Mouse (Mus musculus) right cerebral cortex, adult 18-20 months (tissue): ENCODE data around the gene Pdzrn4.

Experiments
- DNase-seq: peaks from one replicate; pipeline ENCODE4 v3.0.0; 2022; ENCODE audit warnings: mixed read lengths

The Pdzrn4 gene

DNA sequence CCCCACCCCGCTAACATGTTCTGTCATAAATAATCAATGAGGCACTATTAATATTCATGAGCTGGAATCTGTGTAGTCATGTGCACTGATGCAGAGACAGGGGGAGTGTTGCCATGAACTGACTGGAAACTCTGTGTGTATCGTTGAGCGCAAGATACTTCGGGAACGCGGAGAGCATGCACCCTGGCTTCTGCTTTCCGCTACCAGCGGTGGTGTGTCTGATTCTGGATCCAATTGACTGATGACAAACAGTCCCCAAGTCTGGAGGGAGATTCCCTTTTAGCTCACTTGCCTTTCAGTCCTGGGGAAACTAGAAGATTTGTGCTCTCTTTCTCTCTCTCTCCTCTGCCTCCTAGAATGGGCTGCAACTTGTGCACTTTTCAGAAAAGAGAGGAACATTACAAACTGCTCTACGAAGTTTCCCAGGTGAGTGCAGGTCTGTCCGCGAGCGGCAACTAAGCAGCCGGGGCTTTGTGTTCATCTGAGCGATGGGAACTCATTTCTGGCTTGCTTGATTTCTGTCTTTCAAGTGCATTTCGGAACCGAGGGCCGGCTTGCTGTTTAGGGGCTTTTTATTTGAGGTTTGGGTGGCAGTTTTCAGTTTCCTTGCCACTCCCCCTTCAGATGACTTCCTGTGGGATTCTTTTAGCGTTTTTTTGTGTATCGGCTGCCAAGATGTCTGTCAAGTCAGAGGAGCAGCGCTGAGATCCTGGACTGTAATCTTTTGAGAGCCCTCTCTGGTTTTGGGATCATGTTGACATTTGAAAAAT is 200.5 kb downstream of the Pdzrn4 start:
- peak; percentile 28 for DNase-seq

DNA sequence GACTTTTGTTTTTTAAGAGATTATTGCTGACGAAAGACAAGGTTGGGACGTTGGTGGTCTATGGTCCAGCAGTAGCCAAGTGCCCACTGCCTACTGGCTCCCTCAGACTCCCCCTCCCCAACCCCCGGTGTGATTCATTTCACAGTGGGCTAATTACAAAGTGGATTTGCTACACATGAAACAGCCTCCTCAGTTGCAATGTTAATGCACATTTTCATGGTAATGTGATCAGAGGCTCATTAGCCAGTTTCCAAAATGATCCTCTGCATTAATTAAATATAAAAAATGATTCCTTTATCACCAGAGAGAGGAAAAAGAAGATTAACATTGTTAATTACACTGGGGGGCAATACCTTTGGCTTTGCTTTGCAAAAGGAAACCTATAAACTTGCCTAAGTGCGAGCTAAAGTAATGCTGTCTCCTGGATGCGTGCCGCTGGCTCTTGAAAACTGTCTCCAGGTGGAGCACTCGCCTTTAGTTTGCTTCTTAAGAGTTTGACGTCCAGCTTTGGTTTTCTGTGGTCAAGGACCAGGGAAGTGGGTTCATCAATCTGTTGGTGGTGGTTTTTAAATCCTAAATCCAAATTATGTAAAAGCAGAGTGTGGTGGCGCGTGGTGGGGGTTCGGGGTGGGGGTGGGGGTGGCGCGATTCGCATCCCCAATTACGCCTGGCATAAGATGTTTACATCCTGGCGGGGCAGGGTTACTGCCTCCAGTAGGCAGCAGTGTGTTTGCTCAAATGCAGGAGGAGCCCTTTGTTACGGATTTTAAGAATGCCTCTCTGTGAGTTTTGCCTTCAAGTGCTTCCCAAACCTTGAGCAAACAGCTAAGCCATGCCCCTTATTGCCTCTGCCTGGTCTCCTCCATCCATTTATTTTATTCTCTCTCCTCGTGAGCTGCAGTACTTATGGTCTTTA is 202.0 kb downstream of the Pdzrn4 start:
- peak; percentile 34 for DNase-seq

DNA sequence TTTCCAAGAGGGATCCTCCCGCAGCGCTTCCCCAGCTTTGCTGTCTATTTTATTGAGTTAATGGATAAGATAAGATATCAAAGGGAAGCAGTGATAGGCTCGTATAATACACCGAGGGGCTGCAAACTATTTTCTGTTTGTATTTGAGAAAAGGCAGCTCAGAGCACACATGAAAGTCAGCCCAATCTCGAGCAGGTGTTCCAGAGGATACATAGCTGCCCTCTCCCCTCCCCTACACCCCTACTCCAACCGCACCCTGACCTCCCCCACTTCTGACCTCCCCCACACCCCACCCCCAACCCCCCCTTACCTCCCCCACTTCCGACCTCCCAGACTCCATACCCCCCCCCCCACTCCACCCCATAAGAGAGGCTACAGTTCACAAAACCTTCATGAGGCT is 202.7 kb downstream of the Pdzrn4 start:
- no peak for DNase-seq

DNA sequence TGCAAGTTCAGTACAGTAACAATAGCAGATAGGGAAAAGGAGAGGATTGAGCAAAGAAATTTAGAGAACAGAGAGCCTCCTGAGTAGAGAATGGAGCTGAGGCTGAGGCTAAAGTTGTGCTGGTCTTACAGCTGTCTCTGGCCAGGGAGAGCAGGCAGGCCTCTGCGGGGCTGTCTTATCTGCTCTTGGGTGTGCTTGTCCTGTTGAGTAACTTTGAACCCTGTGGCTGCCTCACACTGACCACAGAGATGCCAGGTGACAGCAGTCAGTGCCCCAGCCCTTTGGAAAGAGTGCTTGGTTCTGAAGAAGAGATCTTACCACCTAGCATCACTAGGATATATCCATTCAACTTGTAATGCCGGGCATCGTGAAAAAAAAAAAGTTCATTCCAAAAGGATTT is 214.2 kb downstream of the Pdzrn4 start:
- no peak for DNase-seq

DNA sequence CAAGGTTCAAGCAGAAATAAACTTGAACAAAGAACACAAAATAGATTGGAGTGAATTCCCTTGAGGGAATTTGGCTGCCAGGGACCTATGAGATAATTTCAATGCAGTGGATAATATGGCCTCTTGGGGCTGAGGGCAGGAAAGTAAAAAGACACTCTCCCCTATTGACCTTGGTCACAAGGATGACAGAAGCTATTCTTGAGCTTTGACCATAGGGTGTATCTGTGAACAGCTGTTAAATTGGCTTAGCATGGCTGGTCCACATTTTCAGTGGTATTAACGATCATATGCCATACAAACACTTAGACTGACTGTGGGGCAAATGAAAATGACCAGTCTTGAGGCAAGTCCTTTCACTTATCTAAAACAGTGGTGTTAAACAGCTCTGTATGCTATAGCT is 215.7 kb downstream of the Pdzrn4 start:
- DNase-seq, result no peak

DNA sequence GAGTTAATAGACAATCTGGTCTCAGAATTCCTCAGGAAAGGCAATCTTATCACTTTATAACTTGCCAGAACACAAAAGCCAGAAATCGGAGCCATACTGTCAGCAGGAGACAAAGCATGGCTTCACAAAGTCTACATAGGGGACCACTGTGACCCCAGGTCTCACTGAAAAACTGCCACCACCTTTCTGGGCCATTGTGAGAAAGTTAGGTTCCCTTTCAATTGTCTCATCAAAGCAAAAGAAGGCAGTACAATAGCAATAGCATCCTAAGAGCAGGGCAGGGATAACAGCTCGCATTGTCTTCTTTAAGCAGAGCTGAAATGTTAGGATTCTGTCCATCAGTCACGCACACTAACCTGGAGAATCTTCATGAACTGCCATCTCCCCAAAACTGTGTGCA is 216.5 kb downstream of the Pdzrn4 start:
- no peak for DNase-seq

DNA sequence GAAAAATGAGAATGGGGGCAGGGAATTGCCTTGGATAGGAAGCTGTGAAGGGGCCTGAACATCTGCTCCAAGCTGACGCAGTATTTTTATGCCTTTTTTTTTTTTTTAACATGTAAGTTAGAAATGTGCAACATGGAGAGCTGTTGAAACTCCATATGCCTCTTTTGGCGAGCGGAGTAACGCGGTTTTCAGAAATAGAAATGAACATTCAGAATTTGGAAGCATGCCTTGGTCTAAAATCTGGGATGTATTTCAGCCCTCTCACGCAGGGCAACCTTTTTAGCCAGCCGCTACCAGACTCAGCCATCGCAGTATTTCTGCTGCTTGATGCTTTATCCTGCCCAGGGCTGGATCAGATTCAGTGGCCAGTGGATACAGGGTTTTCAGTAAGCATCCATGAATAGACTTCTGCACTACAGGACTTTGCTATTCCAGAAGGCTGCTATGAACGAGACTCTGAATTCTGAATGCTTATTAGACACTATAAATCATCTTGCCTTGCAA is 225.1 kb downstream of the Pdzrn4 start:
- DNase-seq, result peak; percentile 61

DNA sequence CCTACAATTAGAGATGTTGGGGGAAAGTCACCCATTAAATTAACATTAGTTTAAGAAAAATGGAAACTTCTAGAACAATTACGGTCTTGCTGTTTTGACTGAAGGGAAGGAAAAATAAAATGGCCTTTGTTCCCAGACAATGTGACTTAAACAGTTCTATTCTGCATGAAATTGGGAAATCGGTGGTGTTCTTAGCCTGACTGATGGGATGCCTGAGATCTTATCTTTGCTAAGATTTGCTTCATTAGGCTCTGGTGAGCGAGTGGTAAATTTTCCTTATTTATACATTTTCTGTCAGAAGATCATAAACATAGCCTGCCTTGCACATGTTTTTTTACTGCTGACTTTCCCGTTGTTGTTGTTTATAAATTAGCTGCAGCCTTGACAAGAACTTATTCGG is 225.6 kb downstream of the Pdzrn4 start:
- no peak for DNase-seq

DNA sequence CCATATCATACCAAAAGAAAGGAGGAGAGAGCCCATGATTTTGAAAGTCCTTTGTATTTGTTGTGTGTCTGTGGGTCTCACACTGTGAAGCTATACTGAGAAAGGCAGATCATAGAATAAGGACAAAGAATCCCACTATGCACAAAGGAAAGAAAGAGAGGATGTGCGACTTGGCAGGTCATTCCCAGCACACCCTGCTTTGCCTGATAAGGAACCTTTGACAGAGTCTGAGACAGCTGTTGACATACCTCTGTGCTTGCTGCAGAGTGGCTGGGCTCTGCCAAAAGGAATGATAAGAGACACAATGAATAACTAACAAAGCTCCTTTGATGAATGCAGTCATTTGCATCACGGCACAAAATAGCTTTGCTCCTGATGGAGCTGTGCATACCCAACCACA is 232.5 kb downstream of the Pdzrn4 start:
- no peak for DNase-seq

DNA sequence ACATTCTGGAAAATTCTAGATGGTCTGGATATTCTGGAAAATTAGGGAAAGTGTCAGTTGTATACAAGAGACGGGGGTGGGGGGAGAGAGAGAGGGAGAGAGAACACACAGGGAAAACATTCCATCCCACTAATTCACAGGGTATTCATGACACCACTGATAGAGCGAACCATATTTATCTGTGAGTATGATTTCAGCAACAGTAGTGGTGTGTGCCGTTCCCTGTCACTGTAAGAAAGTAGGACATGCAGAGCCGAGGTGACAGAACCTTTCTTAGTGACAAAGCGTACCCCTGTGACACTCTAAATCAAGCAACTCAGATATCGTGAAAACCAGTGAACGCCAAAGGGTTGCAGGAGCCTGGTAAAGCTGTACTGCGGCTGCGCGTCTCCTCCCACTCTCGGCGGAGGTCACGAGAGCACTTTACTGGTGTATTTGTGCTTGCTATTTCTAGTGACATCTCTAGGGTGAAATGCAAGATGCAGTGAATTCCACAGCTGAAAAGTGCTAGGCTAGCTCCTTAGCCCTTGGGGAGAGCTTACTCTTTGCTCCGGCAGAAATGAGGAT is 237.4 kb downstream of the Pdzrn4 start:
- peak; percentile 45 for DNase-seq

DNA sequence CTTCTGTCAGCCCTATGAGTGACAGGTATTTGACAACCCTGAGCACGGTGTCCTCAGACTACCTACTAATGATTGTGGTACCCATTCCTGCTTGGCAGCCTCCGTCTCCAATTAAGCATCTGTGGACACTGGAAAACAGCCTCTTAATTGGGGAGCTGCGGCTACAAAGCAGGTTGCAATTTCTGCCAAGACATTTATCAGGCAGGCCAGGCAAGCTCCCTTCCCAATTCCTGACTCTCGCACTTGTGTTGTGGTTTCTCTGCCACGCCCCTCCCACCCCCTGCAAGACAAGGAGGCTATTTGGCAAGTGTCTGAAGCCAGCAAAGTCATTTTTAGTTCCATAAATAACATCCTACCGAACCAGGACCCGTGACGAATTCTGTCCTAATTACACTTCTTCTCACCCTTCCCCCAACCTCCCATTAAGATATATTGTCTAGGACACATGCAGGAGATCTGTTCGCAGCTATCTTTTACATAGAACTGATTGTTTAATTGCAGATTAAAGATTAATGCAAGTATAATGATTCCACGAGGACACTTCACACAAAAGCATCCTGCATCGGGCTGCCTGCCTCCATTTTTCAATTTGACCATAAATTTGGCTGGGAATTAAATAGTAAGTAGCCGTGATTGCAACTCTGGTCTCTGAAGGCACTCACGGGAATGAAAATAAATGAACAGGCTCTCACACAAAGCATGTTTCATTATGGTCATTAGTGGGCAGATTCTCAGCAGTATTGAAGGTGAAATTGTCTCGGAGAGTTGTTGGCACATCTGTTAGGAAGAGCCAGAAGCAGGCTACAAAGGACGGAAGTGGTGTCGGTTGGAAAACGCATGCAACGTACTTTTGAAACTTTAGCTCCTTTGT is 243.8 kb downstream of the Pdzrn4 start:
- peak; percentile 20 for DNase-seq

DNA sequence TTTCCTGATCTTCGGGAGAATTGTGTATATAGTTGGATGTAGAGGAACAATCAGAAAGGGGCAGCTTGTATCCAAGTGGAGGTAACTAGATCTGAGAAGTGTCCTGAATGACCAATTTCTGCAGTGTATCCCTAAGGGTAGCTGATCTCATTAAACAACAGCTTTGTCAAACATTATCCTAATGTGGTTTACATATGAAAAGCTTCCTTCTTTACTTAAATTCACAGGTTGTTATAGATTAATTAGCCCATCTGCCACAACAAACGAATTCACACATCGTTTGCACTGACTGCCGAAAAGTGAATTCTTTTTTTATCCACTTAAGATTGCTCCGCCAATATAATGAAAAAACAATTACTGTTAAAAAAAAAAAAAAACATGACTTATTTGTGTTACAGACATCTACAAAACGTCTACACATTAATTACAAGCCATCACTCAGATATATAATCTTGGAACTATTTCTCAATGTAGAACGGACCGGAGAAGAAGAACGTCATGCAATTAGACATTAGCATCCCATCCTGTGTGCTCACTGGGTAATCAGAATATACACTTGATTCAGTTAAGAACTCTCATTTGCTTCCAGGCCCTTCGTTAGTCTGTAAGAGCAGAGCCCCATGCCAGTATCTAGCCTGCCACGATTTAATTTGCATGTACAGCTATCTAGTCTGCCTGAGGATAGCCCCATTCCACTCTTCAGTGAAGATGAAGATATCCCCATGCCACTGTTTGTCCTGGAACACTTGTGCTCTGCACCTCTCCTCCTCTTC is 274.8 kb downstream of the Pdzrn4 start:
- no peak for DNase-seq

DNA sequence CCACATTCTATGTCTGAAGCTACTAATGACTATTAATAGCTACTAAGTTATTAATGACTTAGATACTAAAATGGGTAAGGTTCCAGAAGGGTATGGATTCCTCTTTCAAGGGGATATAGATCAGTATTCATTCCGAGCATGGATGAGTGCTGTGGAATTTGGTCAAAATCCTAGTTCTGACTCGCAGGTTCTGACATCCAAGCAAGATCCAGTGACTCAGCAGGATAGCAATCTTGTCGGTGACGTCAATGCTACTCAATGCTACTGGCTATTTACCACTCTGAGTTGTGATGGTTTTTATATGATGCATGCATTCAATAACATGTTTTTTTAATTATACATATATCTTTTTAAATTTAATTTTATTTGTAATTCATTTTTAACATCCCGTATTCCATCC is 279.4 kb downstream of the Pdzrn4 start:
- DNase-seq, result no peak

DNA sequence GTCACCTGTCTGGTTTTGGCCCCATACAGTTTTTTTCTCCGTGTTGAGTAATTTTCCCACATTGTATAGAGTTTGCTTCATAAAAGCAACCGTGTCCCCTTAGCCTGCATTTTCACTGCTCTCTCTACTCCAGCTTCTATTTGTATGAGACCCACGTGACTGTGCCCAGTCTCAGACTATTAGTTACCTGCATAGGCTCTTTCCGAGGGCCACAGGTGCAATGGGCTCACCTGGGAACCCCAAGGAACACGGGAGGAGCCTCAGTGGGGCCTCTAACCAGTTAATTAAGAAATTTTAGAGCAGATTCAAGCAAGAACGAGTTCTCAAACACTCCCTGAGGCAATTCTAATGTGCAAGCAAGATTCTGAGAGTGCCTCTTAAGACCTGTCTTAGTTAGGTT is 281.7 kb downstream of the Pdzrn4 start:
- no peak for DNase-seq

DNA sequence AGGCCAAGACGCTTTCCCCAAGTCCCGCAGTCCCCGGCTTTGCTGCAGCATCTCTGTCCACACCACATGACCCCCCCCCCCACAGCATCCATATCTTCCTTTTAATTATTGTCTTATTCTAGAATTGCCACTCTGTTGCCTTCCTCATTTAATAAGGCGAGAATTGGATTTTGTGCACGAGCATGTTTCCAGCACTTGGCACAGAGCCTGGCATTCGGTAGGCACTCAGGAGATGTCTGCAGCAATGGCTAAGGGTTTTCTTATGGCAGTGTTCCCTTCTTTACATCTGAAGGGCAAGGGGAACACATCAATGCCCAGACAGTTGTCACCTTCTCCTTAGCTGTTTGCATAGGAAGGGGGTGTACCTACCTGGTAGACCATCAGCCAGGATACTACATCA is 282.9 kb downstream of the Pdzrn4 start:
- DNase-seq, result no peak

DNA sequence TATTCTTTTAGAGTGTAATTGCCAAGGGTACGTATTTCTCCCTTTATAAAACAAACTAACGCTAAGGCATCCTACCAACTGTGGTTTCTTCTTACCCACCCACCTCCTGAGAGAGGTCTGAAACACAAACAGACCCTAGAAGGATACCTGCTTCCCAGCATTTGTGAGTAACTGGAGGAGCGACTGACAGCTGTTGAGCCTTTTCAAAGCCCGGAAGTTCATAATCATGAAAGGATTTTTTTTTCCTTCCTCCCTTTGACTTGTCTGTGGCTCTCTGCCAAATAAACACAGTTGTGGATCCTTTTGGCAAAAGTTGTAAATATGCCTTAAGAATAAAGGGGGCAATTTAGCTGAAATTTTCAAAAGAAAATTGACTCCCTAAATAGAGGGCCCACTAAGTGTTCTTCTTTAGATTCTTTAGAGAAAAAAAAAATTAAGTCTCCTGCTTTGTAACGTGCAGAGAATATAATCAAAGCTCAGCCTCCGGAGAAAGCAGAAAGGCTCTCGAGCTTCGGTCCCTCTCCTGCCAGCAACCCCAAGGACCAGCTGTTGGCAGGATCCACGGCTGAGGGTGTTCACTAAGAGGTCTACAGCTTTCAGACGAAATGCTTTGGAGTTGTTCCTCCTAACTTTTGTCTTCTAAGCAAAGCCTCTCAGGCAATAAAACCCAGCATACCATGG is 299.7 kb downstream of the Pdzrn4 start:
- DNase-seq, result no peak

DNA sequence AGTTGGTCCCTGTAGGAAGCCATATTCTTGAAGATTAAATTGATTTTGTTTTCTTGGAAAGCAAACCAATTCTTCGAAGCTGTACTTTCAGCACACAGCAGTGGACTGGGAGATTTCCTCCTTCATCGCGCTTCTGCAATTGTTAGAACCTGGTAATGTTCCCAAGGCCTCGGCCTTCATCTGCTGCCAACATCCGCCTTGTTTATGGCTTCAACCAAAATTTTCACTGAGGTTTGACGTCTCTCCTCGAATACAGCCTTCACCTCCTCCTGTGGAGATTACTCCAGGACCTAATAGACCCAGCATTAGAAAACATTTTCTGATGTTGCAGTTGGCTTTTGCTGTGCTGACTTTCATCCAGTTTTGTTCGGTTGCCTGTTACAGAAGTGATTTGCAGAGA is 307.5 kb downstream of the Pdzrn4 start:
- DNase-seq, result no peak

DNA sequence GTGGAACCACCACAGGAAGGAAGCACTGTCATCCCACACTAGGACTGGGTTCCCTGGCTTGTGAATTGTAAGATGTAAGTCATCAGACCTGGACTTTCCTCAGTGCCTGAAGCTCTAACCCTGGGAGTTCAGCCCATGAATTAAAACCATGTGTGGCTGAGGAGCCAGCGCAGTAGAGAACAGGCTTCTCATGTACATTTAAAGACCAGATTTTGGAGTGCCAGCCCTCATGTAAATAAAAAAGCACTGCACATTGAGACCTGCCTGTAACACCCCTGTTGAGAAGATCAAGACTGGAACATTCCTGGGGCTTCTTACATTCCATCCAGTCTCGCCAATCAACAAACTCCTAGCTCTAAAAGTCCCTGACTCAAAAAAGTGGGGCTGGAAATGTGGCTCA is 342.0 kb downstream of the Pdzrn4 start:
- no peak for DNase-seq

DNA sequence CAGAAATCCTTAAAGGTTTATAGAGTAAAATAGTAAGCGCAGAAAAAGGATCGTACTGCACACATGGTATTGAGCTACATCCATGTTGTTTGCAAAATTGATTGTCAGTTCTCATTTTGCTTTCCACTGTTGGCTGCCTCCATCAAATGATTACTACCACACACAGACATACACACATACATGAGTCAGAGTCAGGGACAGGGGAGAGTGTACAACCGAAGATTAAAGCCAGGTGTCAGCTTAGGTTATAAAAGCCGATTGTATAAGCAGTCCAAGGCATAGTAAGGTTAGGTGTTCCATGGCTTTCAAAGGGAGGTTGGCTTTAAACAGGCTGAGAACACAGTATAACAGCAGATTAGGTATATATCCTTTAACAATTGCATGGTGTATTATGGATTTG is 343.2 kb downstream of the Pdzrn4 start:
- DNase-seq, result no peak

DNA sequence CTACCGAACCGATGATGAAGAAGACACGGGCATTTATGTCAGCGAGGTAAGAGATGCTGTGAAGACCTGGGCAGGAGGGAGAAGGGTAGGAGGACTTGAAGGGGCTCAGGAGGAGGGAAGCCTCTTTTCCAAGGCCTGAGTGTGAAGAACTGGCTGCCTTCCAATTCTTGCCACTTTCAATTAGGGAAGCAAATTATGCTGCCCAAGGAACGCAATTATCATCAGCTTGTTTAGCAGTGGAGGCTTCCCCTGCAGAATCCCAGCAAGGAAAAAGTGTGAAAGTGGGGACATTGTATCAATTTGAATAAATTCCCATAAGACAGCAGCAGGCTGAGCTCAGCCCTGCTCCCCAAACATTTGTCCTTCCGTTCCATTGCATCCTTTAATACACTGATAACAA is 346.9 kb downstream of the Pdzrn4 start:
- peak; percentile 7 for DNase-seq

DNA sequence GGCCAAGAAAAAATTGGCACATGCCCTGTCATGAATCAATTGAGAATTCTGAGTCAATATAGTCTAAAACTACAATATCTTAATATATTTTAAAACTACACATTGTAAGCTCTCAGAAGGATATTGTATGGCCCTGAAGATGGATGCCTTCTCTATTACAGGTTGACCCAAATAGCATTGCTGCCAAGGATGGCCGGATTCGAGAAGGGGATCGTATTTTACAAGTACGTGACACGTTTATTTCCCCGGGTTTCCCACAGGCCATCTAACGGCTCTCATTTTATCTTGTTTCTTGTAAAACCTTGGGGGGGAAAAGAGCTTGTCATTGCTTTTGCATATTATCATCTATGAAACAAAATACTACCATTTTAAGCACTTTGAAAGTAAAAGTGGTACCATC is 349.4 kb downstream of the Pdzrn4 start:
- DNase-seq, result no peak
